Comparison of ENCODE assay signal across 18 mouse cellular contexts in the genomic region with DNA sequence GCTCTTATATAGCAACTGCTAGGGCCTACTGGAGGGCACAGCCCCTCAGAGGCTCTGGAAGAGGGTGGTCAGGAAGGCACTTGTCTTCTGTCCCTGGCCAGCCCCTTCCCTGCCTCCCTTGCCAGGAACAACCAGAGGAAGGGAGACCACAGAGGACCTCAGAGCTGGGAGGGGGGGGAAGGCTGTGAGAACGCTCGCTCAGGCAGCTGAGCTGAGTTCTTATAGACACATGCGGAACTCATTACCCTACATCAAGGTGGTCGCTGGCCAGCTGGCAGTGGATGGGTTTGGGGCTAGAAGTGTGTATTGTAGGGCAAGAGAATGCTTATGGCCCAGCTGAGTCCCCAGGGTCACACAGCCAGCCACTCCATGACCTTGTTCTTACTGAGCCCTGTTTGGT. TPM values are rescaled to one million over a fixed set of nuclear protein-coding genes. Genes with fewer than 3 reads are reported as not detected.
DNase-seq lines count a peak whose midpoint lies in the region; ATAC-seq and TF ChIP-seq lines count a peak whose summit lies in the region.
"Had no signal": no experiment of that assay in that cellular context is flagged by ENCODE, and none has a peak within 500 bp of the region (broad histone marks: within the 10 kb centered on the region; RNA-seq: fewer than 3 reads in every experiment).

No protein-coding gene starts in this region.

- H3K36me3 ChIP-seq in heart, embryonic 15.5 days, result no peaks in the 10 kb centered on the region
- peaks cover 3% of the 10 kb centered on the region for H3K36me3 ChIP-seq in embryonic facial prominence, embryonic 10.5 days (replicated peaks)
- H3K36me3 ChIP-seq in limb, embryonic 11.5 days (ENCODE audit: control insufficient read depth, insufficient read depth, low read length), result no peaks in the 10 kb centered on the region
- H3K36me3 ChIP-seq: intestine, embryonic 15.5 days had no signal

- no peak for ATAC-seq in heart, embryonic 15.5 days (replicated peaks; ENCODE audit: insufficient number of reproducible peaks, insufficient read depth, low FRiP score, low read depth)
- ATAC-seq in limb, embryonic 11.5 days (ENCODE audit: insufficient number of reproducible peaks, low FRiP score, low TSS enrichment, low read depth), result no peak
- ATAC-seq: intestine, embryonic 15.5 days had no signal

- DNase-seq in heart, adult 8-10 months (ENCODE audit: low spot score), result no peak
- peak; percentile 30 for DNase-seq in brain, embryonic 14.5 days (ENCODE audit: low read depth)
- peak; percentile 84 for DNase-seq in embryonic facial prominence, embryonic 10.5 days (ENCODE audit: low spot score)
- peak; percentile 84 for DNase-seq in limb, embryonic 11.5 days (ENCODE audit: low spot score)
- DNase-seq in spleen, adult 12 weeks (ENCODE audit: low spot score), result no peak
- DNase-seq in layer of hippocampus, postnatal 10 days (ENCODE audit: low spot score in 2 of 2), result no peak
- DNase-seq: B cell, adult 2 months; cerebellum, adult 11-12 months; gastrocnemius, postnatal 36 days; lung, postnatal 10 days; thymus, postnatal 25 days had no signal

- TF ChIP-seq CTCF in brain, embryonic 14.5 days (IDR thresholded peaks at IDR 0.05; ENCODE audit: borderline replicate concordance, extremely low read depth, insufficient read depth, insufficient read length), result no peak

- no peaks in the 10 kb centered on the region for H3K9me3 ChIP-seq in heart, embryonic 15.5 days (replicated peaks)
- peaks cover 2% of the 10 kb centered on the region; the same call in 1 of the 2 replicates for H3K9me3 ChIP-seq in embryonic facial prominence, embryonic 10.5 days
- no peaks in the 10 kb centered on the region for H3K9me3 ChIP-seq in limb, embryonic 11.5 days (ENCODE audit: control insufficient read depth, low read length)
- H3K9me3 ChIP-seq: intestine, embryonic 15.5 days had no signal

- no peak for TF ChIP-seq POLR2A in brain, embryonic 14.5 days (IDR thresholded peaks at IDR 0.05; ENCODE audit: borderline replicate concordance, extremely low read depth, insufficient read depth, insufficient read length, poor library complexity, severe bottlenecking)

- no peaks in the 10 kb centered on the region for H3K27me3 ChIP-seq in heart, embryonic 15.5 days
- H3K27me3 ChIP-seq in embryonic facial prominence, embryonic 10.5 days (replicated peaks; ENCODE audit: low read depth, poor library complexity, severe bottlenecking), result 0 out of 2 replicates have a peak, but pooled peaks cover 5% of the 10 kb centered on the region
- no peaks in the 10 kb centered on the region for H3K27me3 ChIP-seq in limb, embryonic 11.5 days (ENCODE audit: control insufficient read depth, insufficient read depth, low read length)
- H3K27me3 ChIP-seq: intestine, embryonic 15.5 days had no signal

- no peak overlapping the region for H3K4me3 ChIP-seq in heart, embryonic 15.5 days
- H3K4me3 ChIP-seq in embryonic facial prominence, embryonic 10.5 days, result peak overlapping the region; percentile 21; the same call in 1 of the 2 replicates
- H3K4me3 ChIP-seq in limb, embryonic 11.5 days (ENCODE audit: low read depth, low read length), result no peak overlapping the region
- H3K4me3 ChIP-seq: intestine, embryonic 15.5 days had no signal

- H3K4me1 ChIP-seq in heart, embryonic 15.5 days (replicated peaks), result peaks cover 28% of the 10 kb centered on the region
- H3K4me1 ChIP-seq in embryonic facial prominence, embryonic 10.5 days, result peaks cover 66% of the 10 kb centered on the region
- peaks cover 37% of the 10 kb centered on the region for H3K4me1 ChIP-seq in limb, embryonic 11.5 days (ENCODE audit: control insufficient read depth, insufficient read depth, low read length)

- H3K27ac ChIP-seq in heart, embryonic 15.5 days, result 0 out of 2 replicates have a peak overlapping the region, but pooled peaks have one; percentile 9
- H3K27ac ChIP-seq in embryonic facial prominence, embryonic 10.5 days (replicated peaks), result peak overlapping the region; percentile 84
- peak overlapping the region; percentile 83 for H3K27ac ChIP-seq in limb, embryonic 11.5 days (replicated peaks; ENCODE audit: low read depth, low read length)
- H3K27ac ChIP-seq: intestine, embryonic 15.5 days; kidney, postnatal 0 days; liver, embryonic 14.5 days; stomach, postnatal 0 days had no signal

- WGBS in heart, embryonic 15.5 days, result 64% methylated on average over 4 of the region's 4 CpGs
- 32% methylated on average over 4 of the region's 4 CpGs for WGBS in embryonic facial prominence, embryonic 10.5 days
- WGBS in limb, embryonic 11.5 days, result 16% methylated on average over 4 of the region's 4 CpGs

- no peak overlapping the region for H3K9ac ChIP-seq in heart, embryonic 15.5 days
- H3K9ac ChIP-seq in limb, embryonic 11.5 days (ENCODE audit: low read length), result no peak overlapping the region; the same call in 1 of the 2 replicates
- H3K9ac ChIP-seq: intestine, embryonic 15.5 days; liver, embryonic 14.5 days had no signal

- no peak overlapping the region for H3K4me2 ChIP-seq in heart, embryonic 15.5 days
- H3K4me2 ChIP-seq in limb, embryonic 11.5 days (ENCODE audit: low read depth, severe bottlenecking), result no peak overlapping the region
- H3K4me2 ChIP-seq: intestine, embryonic 15.5 days had no signal

RNA-seq across cellular contexts. Expression of a gene that starts 7.3 kb away (rescaled TPM):
- polyA plus RNA-seq in heart, embryonic 15.5 days (2015; fragmentation: Nextera tagmentation; extraction: Ambion mirVana), result 261 and 294 TPM in 2 replicates
- 10 to 100 TPM; 41.4 to 71.3 (median 61.6) TPM for total RNA-seq in heart, adult 8-10 months (2022)
- 105 and 107 TPM in 2 replicates for polyA plus RNA-seq in brain, embryonic 14.5 days (2012; rRNA removed)
- polyA plus RNA-seq in embryonic facial prominence, embryonic 10.5 days (2016; fragmentation: Nextera tagmentation; extraction: Ambion mirVana), result 593 and 611 TPM in 2 replicates
- polyA plus RNA-seq in limb, embryonic 11.5 days (2014; fragmentation: Nextera tagmentation; extraction: Ambion mirVana), result 534 and 581 TPM in 2 replicates
- total RNA-seq in layer of hippocampus, postnatal 10 days (2021), result 100 to 1,000 TPM in 1 of 2 experiments, 10 to 100 TPM in 1; 80.3 to 101 TPM

RNA-seq across cellular contexts. Expression of a gene that starts 21.6 kb away (rescaled TPM):
- 7.8 and 9.6 TPM in 2 replicates for polyA plus RNA-seq in heart, embryonic 15.5 days (2015; fragmentation: Nextera tagmentation; extraction: Ambion mirVana)
- 1 to 10 TPM in 1 of 4 experiments, under 1 TPM in 3; 0.38 to 2.1 (median 0.59) TPM for total RNA-seq in heart, adult 8-10 months (2022)
- 3.5 and 5.1 TPM in 2 replicates for polyA plus RNA-seq in brain, embryonic 14.5 days (2012; rRNA removed)
- polyA plus RNA-seq in embryonic facial prominence, embryonic 10.5 days (2016; fragmentation: Nextera tagmentation; extraction: Ambion mirVana), result 6.2 TPM in 2 replicates
- 4.7 and 5.7 TPM in 2 replicates for polyA plus RNA-seq in limb, embryonic 11.5 days (2014; fragmentation: Nextera tagmentation; extraction: Ambion mirVana)
- 1 to 10 TPM; 1.1 to 2.3 TPM for total RNA-seq in layer of hippocampus, postnatal 10 days (2021)

RNA-seq across cellular contexts. Expression of a gene that starts 55.6 kb away (rescaled TPM):
- polyA plus RNA-seq in heart, embryonic 15.5 days (2015; fragmentation: Nextera tagmentation; extraction: Ambion mirVana), result 2.6 and 4.8 TPM in 2 replicates
- 10 to 100 TPM in 1 of 4 experiments, 1 to 10 TPM in 3; 6.8 to 12.6 (median 9.1) TPM for total RNA-seq in heart, adult 8-10 months (2022)
- polyA plus RNA-seq in brain, embryonic 14.5 days (2012; rRNA removed), result 4.2 and 6.2 TPM in 2 replicates
- 4.2 and 5.3 TPM in 2 replicates for polyA plus RNA-seq in embryonic facial prominence, embryonic 10.5 days (2016; fragmentation: Nextera tagmentation; extraction: Ambion mirVana)
- polyA plus RNA-seq in limb, embryonic 11.5 days (2014; fragmentation: Nextera tagmentation; extraction: Ambion mirVana), result 3.0 and 3.2 TPM in 2 replicates
- 1 to 10 TPM; 5.1 to 5.6 TPM for total RNA-seq in layer of hippocampus, postnatal 10 days (2021)
- total RNA-seq: megakaryocyte-erythroid progenitor cell, adult 5-6 weeks; monocyte, adult 5-6 weeks had no signal

Comparison
In these comparisons a context has a peak if more than half of its experiments do, and no peak if none do; other contexts are left out.
1. H3K27ac ChIP-seq: peak in every context shown above with its lines; median percentile 84 in embryonic facial prominence, embryonic 10.5 days; 83 in limb, embryonic 11.5 days; 9 in heart, embryonic 15.5 days.
2. DNase-seq: peak in brain, embryonic 14.5 days (single experiment), embryonic facial prominence, embryonic 10.5 days (single experiment) and limb, embryonic 11.5 days (single experiment); none in heart, adult 8-10 months (single experiment), spleen, adult 12 weeks (single experiment) and layer of hippocampus, postnatal 10 days (0 of 2).